Mouse (Mus musculus) frontal cortex, postnatal 14 days (tissue): ENCODE measurements around the gene Mup17.
"Not testable (repeated sequence)": the region's sequence is repeated elsewhere in the genome, so short reads cannot be mapped to it uniquely, and the experiment has no call there.

Source experiments
- DNase-seq, 2 experiments: peaks; one replicate each; pipeline ENCODE4 v3.0.0; 2022; ENCODE audit warnings: low spot score in 2 of 2

Gene Mup17

GRCm38 (mm10) chr4:61595771-61596170 lies at the start of gene Mup17:
Mup17 (minus strand) TSS chr4:61595871.
- not testable (repeated sequence) for DNase-seq

- not testable (repeated sequence) for DNase-seq
Measured at GRCm38 (mm10) chr4:61571561-61571960, 24.1 kb downstream of the Mup17 start.

DNA sequence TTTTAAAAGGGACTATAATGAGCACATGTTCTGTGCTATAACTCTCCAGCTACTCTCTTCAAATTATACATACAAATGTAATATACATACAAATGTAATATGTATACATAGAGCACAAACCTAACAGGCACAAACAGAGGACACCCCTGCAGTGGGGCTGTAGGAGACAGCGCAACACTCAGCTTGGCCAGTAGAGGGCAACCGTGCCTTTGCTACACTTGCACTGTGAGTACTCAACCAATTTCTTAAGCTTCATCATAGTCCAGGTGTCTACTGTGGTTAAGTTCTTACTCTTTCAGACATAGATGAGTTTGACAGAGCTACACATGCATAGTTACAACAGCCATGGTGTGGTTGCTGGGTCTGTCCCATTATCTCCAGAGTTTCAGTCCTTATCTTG lies 39.8 kb downstream of the Mup17 start:
- peak; percentile 6 to 15 for DNase-seq
